Mouse (Mus musculus): ENCODE results near the gene Klhl29. TPM values are rescaled to one million over a fixed set of nuclear protein-coding genes. Genes with fewer than 3 reads are reported as not detected.

Klhl29 gene
- total and polyA plus RNA-seq, 2 experiments from 2014 or later, result 3.0 to 16.7 TPM

DNA sequence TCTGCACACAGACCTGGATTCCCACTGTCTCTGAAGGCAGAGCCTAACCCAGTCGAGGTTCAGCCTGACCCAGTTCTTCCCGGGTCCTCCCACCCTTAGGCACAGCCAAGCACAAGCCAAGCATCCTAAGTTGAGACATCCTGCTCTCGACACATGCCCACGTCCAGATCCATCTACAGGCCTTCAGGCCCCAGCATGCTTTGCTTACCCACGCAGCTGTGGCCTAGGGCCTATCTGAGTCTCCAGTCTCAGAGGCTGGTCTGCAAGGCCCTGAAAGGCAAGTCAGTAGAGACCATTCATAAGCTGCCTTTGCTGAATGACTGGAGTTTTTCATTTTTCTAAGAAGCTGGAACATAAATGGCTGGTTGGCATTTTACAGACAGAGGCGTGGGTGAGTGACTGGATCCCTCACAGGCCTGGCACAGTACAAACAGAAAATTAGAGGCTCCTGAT, 35.3 kb downstream of the Klhl29 start:
- no peak for TF ChIP-seq CTCF (IDR thresholded peaks at IDR 0.05; ENCODE audit: low read depth)
- ATAC-seq (no peak), DNase-seq (ENCODE audit: low spot score) (no peak)
- no peak overlapping the region for H3K27ac ChIP-seq
- no peaks in the 10 kb centered on the region for H3K9me3 ChIP-seq (ENCODE audit: low read length)
- H3K4me1 ChIP-seq (ENCODE audit: insufficient read depth, low read length), result peaks cover 3% of the 10 kb centered on the region; the same call in 1 of the 2 replicates
- H3K27me3 ChIP-seq (ENCODE audit: insufficient read depth, low read length), result no peaks in the 10 kb centered on the region
- H3K9ac ChIP-seq (replicated peaks; ENCODE audit: low read length), result no peak overlapping the region
- no peak overlapping the region for H3K4me2 ChIP-seq (ENCODE audit: low read depth, low read length)
- no peaks in the 10 kb centered on the region for H3K36me3 ChIP-seq (ENCODE audit: insufficient read depth, low read length)
- H3K4me3 ChIP-seq (ENCODE audit: low read length), result no peak overlapping the region
- 82% methylated on average over 6 of the region's 6 CpGs for WGBS

- Histone ChIP-seq H3K27me3 (ENCODE audit: insufficient read depth, low read length) (no peaks in the 10 kb centered on the region), H3K4me2 (ENCODE audit: low read depth, low read length) (no peak overlapping the region), H3K4me1 (ENCODE audit: insufficient read depth, low read length) (peaks cover 10% of the 10 kb centered on the region; the same call in 1 of the 2 replicates), H3K36me3 (ENCODE audit: insufficient read depth, low read length) (no peaks in the 10 kb centered on the region), H3K27ac (no peak overlapping the region), H3K4me3 (ENCODE audit: low read length) (no peak overlapping the region), H3K9me3 (ENCODE audit: low read length) (no peaks in the 10 kb centered on the region), H3K9ac (replicated peaks; ENCODE audit: low read length) (no peak overlapping the region)
- ATAC-seq (0 out of 2 replicates have a peak, but pooled peaks have one; percentile 27), DNase-seq (ENCODE audit: low spot score) (peak; percentile 47)
- 29% methylated on average over 8 of the region's 8 CpGs for WGBS
- no peak for TF ChIP-seq CTCF (IDR thresholded peaks at IDR 0.05; ENCODE audit: low read depth)
These were observed 38.4 kb downstream of the Klhl29 start for GRCm38 (mm10) chr12:5336927-5337712.

DNA sequence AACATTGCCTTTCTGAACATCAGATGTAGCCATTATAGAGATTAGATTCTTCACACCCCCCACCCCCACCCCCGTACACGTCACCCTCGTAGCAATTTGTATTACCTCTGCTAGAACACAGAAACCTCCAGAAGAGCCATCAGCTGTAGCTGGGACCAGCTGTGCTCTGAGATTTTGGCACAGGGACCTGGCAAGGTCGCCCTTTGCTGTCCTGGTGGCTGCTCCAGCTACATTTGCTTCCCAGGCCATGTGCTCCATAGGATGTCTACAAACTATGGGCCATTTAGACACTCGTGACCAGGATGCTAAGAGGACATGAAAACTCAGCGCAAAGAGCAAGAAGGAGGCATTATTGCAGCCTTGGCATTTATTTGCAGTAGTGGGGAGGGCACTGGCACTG, 39.2 kb downstream of the Klhl29 start:
- no peak for TF ChIP-seq CTCF (IDR thresholded peaks at IDR 0.05; ENCODE audit: low read depth)
- no peak for ATAC-seq
- no peak overlapping the region for H3K4me3 ChIP-seq (ENCODE audit: low read length)

DNA sequence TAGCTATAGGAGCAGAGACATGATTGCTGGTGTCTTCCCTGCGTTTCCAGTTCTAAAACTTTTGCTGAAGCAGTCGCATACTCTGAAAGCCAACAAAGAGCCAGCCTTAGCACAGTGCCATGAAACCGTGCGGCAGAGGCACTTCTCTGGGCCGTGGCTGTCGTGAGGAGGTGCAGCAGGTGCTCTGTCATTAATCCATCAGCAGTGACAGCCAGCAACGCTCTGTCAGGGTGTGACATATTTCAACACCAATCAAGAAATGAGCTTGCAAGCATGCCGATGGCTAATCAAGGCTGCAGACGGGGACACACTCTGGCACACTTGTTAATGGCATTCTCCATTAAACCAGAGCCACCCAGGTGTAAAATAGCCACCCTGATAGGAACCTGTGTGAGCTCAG, 40.5 kb downstream of the Klhl29 start:
- H3K4me1 ChIP-seq (ENCODE audit: insufficient read depth, low read length), result peaks cover 16% of the 10 kb centered on the region
- no peak for ATAC-seq
- no peak overlapping the region for H3K4me3 ChIP-seq (ENCODE audit: low read length)
- no peak overlapping the region for H3K9ac ChIP-seq (replicated peaks; ENCODE audit: low read length)
- no peaks in the 10 kb centered on the region for H3K9me3 ChIP-seq (ENCODE audit: low read length)
- H3K36me3 ChIP-seq (ENCODE audit: insufficient read depth, low read length), result no peaks in the 10 kb centered on the region
- no peak for DNase-seq (ENCODE audit: low spot score)
- no peak overlapping the region for H3K27ac ChIP-seq
- 61% methylated on average over 9 of the region's 9 CpGs for WGBS
- TF ChIP-seq CTCF (IDR thresholded peaks at IDR 0.05; ENCODE audit: low read depth), result no peak
- no peak overlapping the region for H3K4me2 ChIP-seq (ENCODE audit: low read depth, low read length)
- H3K27me3 ChIP-seq (ENCODE audit: insufficient read depth, low read length), result no peaks in the 10 kb centered on the region

More for the DNA sequence above, 39.2 kb downstream of the Klhl29 start:
- H3K27me3 ChIP-seq (ENCODE audit: insufficient read depth, low read length), result no peaks in the 10 kb centered on the region
- H3K4me2 ChIP-seq (ENCODE audit: low read depth, low read length), result no peak overlapping the region
- no peak overlapping the region for H3K9ac ChIP-seq (replicated peaks; ENCODE audit: low read length)
- 56% methylated on average over 6 of the region's 6 CpGs for WGBS
- no peak overlapping the region for H3K27ac ChIP-seq
- no peaks in the 10 kb centered on the region for H3K36me3 ChIP-seq (ENCODE audit: insufficient read depth, low read length)
- H3K9me3 ChIP-seq (ENCODE audit: low read length), result no peaks in the 10 kb centered on the region
- DNase-seq (ENCODE audit: low spot score), result no peak
- peaks cover 10% of the 10 kb centered on the region; the same call in 1 of the 2 replicates for H3K4me1 ChIP-seq (ENCODE audit: insufficient read depth, low read length)

DNA sequence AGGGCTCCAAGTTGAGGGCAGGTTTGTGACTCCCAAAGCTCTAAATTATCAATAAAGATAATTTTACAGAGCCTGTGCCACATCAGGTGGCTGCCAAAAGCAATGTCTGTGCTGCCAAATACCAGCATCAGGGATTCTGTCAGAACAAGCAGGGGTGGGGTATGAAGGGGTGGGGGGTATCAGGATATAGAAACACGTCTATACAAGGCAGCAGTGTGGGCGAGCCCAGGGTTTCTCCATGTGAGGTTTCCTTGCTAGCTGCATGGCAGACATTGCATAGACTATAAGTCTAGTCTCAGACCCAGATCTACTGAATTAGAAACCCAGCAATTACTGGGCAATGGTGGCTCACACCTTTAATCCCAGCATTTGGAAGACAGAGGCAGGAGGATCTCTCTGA, 41.3 kb downstream of the Klhl29 start:
- Histone ChIP-seq H3K36me3 (ENCODE audit: insufficient read depth, low read length) (no peaks in the 10 kb centered on the region), H3K27me3 (ENCODE audit: insufficient read depth, low read length) (no peaks in the 10 kb centered on the region), H3K4me1 (ENCODE audit: insufficient read depth, low read length) (peaks cover 16% of the 10 kb centered on the region), H3K4me2 (ENCODE audit: low read depth, low read length) (no peak overlapping the region), H3K9me3 (ENCODE audit: low read length) (no peaks in the 10 kb centered on the region), H3K27ac (no peak overlapping the region), H3K4me3 (ENCODE audit: low read length) (no peak overlapping the region), H3K9ac (replicated peaks; ENCODE audit: low read length) (no peak overlapping the region)
- no peak for TF ChIP-seq CTCF (IDR thresholded peaks at IDR 0.05; ENCODE audit: low read depth)
- WGBS, result 80% methylated on average over 2 of the region's 2 CpGs
- no peak for DNase-seq (ENCODE audit: low spot score)
- ATAC-seq, result no peak

DNA sequence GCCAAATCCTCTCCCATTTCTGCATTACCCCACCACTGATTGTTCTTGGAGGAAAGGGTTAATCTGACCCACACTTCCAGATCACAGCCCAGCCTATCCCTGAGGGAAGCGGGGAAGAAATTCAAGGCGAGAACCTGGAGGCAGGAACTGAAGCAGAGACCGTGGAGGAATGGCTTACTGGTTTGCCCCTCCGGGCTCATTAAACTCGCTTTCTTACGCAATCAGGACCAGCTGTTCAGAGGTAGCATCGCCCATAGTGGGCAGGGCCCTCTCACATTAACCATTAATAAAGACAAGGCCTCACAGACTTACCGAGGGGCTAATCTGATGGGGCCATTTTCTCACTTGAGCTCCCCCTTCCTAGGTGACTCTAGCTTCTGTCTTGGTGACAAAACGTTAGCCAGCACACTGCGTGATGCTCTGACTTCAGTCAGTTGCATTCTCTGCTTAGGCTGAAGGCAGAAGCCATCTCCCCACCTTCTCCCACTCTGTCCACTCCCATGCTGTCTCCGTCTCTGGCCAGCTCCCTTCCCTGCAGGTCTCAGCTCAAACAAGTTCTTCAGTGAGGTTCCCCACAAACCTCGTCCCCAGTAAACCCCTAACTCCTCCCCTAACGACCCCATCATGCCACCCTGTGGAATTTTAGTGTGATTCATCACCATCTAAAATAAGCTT, 43.5 kb downstream of the Klhl29 start:
- H3K4me1 ChIP-seq (ENCODE audit: insufficient read depth, low read length), result peaks cover 15% of the 10 kb centered on the region
- no peak overlapping the region for H3K9ac ChIP-seq (replicated peaks; ENCODE audit: low read length)
- H3K9me3 ChIP-seq (ENCODE audit: low read length), result no peaks in the 10 kb centered on the region
- no peaks in the 10 kb centered on the region for H3K27me3 ChIP-seq (ENCODE audit: insufficient read depth, low read length)
- no peak for TF ChIP-seq CTCF (IDR thresholded peaks at IDR 0.05; ENCODE audit: low read depth)
- DNase-seq (ENCODE audit: low spot score) (no peak), ATAC-seq (peak; percentile 24; the same call in 1 of the 2 replicates)
- WGBS, result 40% methylated on average over 13 of the region's 13 CpGs
- no peak overlapping the region for H3K4me2 ChIP-seq (ENCODE audit: low read depth, low read length)
- H3K27ac ChIP-seq, result no peak overlapping the region
- H3K36me3 ChIP-seq (ENCODE audit: insufficient read depth, low read length), result no peaks in the 10 kb centered on the region
- H3K4me3 ChIP-seq (ENCODE audit: low read length), result no peak overlapping the region

Measured in hindbrain, postnatal 0 days (tissue).